Mouse (Mus musculus) hindbrain, embryonic 10.5 days (tissue): ENCODE measurements around the gene Spag5. TPM values are rescaled to one million over a fixed set of nuclear protein-coding genes. Genes with fewer than 3 reads are reported as not detected.

Experiments used
- DNase-seq: peaks from one replicate; pipeline ENCODE4 v3.0.0-alpha.2; 2017; ENCODE audit warnings: low spot score
- H3K27ac ChIP-seq: fragments of 300-500 bp; sonication (generic); 2 replicates; pipeline ENCODE4 v1.5.1; 2016; ENCODE audit warnings: mild to moderate bottlenecking, moderate library complexity
- H3K27me3 ChIP-seq: fragments of 300-500 bp; sonication (generic); 2 replicates; pipeline ENCODE4 v1.6.1; 2016; ENCODE audit warnings: mild to moderate bottlenecking; ENCODE audit not compliant: poor library complexity, insufficient read depth, severe bottlenecking
- H3K36me3 ChIP-seq: fragments of 300-500 bp; sonication (generic); 2 replicates; pipeline ENCODE4 v1.6.1; 2016; ENCODE audit warnings: mild to moderate bottlenecking, moderate library complexity
- H3K4me1 ChIP-seq: fragments of 300-500 bp; sonication (generic); replicated peaks from 2 replicates; pipeline ENCODE4 v1.6.1; 2016; ENCODE audit warnings: mild to moderate bottlenecking
- H3K4me3 ChIP-seq: fragments of 300-500 bp; sonication (generic); 2 replicates; pipeline ENCODE4 v1.5.1; 2016; ENCODE audit warnings: mild to moderate bottlenecking, moderate library complexity
- H3K9me3 ChIP-seq: fragments of 300-500 bp; sonication (generic); 2 replicates; pipeline ENCODE4 v1.6.1; 2016; ENCODE audit warnings: mild to moderate bottlenecking, moderate library complexity
- WGBS: fragments of 180-500 bp; shearing (Covaris S2); methylation state at CpG from one replicate; pipeline ENCODE4 v1.1.7; 2016; 5-methylcytosine and 5-hydroxymethylcytosine counted together
- polyA plus RNA-seq: library from polyadenylated mRNA; unstranded; fragments of >200 nt; fragmentation: Nextera tagmentation; extraction: Ambion mirVana; gene quantifications from 2 replicates; pipeline ENCODE4 v1.2.1, GENCODE M21; 2016

Spag5 gene
- polyA plus RNA-seq, 1 experiment from 2014 or later = 53.2 TPM

DNA sequence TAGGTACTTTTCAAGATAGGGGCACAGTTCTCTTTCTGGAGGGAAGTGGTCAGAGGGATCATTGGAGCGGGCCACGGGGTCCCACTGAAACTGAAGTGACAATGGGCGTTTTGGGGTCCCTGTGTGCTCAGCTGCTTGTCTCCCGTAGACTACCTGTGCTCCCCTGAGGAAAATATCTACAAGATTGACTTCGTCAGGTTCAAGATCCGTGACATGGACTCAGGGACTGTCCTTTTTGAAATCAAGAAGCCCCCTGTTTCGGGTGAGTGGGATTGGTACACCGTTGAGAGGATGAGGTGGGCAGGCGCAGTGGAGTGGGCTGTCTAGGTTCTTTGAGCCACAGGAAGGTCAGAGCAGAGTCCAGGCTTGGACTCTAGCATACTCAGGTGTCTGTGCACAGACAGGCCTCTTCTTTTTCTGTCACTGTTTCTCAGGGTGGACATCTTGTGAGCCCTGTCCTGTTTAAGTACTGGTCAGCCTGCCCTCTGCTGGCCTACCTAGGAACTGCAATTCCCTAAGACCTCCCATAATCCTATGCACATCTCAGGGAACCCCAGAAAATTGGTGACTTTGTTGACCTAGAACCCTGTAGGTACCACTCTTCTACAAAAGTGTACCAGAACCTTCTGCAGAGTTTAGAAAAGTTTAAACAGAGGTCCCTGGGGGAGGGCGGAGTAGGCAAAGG lies 45.9 kb downstream of the Spag5 start:
- WGBS = 89% methylated on average over 10 of the region's 10 CpGs
- Histone ChIP-seq H3K9me3 (no peaks in the 10 kb centered on the region), H3K27ac (no peak overlapping the region; the same call in 1 of the 2 replicates), H3K36me3 (peaks cover 41% of the 10 kb centered on the region), H3K27me3 (no peaks in the 10 kb centered on the region), H3K4me3 (no peak overlapping the region), H3K4me1 (peaks cover 64% of the 10 kb centered on the region)
- peak; percentile 76 for DNase-seq

DNA sequence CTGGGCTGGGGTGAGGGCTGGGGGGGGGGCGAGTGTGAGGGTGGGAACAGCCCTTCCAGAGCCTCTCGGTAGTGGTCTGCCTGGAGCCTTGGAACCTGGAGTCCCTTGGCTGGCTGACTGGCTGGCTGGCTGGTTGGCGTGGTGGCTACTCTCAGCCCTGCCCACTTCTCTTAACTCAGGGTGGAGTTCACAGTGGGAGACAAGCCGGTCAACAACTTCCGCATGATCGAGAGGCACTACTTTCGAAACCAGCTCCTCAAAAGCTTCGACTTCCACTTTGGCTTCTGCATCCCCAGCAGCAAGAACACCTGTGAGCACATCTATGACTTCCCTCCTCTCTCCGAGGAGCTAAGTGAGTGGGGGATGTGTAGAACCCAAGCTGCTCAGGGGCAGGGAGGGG lies 46.6 kb downstream of the Spag5 start:
- no peaks in the 10 kb centered on the region for H3K9me3 ChIP-seq
- no peak overlapping the region for H3K4me3 ChIP-seq
- no peaks in the 10 kb centered on the region for H3K27me3 ChIP-seq
- 76% methylated on average over 9 of the region's 9 CpGs for WGBS
- peaks cover 61% of the 10 kb centered on the region for H3K4me1 ChIP-seq
- no peak overlapping the region for H3K27ac ChIP-seq
- DNase-seq = no peak
- peaks cover 41% of the 10 kb centered on the region for H3K36me3 ChIP-seq

GRCm38 (mm10) chr11:78348474-78348873 lies 47.1 kb downstream of the Spag5 start:
- no peak overlapping the region for H3K27ac ChIP-seq
- no peak for DNase-seq
- H3K4me3 ChIP-seq = no peak overlapping the region
- peaks cover 55% of the 10 kb centered on the region for H3K4me1 ChIP-seq
- WGBS = 36% methylated on average over 7 of the region's 7 CpGs
- H3K27me3 ChIP-seq = no peaks in the 10 kb centered on the region
- H3K36me3 ChIP-seq = peaks cover 41% of the 10 kb centered on the region
- H3K9me3 ChIP-seq = no peaks in the 10 kb centered on the region

GRCm38 (mm10) chr11:78349441-78350358 lies 48.4 kb downstream of the Spag5 start:
- H3K36me3 ChIP-seq = peaks cover 41% of the 10 kb centered on the region
- H3K4me1 ChIP-seq = peaks cover 44% of the 10 kb centered on the region
- no peaks in the 10 kb centered on the region for H3K27me3 ChIP-seq
- WGBS = 93% methylated on average over 4 of the region's 4 CpGs
- no peaks in the 10 kb centered on the region for H3K9me3 ChIP-seq
- no peak for DNase-seq
- H3K27ac ChIP-seq = peak overlapping the region; percentile 12; the same call in 1 of the 2 replicates
- H3K4me3 ChIP-seq = no peak overlapping the region

DNA sequence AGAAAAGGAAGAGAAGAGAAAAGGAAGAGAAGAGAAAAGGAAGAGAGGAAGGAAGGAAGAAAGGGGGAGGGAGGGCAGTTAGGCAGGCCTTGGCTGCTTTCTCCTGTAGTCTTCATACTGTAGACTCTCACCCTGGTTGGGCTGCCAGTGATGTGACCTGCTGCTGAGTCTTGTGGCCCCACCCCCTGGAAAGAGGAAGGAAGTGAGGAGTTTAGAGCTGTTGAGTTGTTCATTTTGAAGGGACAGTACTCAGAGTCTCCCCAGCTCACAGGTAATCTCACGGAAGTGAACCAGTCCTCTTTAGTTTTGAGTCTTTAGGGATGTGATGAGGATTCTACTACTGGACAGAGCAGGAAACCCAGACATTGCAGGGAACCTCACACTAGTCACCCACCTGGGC lies 51.8 kb downstream of the Spag5 start:
- no peak overlapping the region for H3K27ac ChIP-seq
- no peaks in the 10 kb centered on the region for H3K27me3 ChIP-seq
- no peaks in the 10 kb centered on the region for H3K9me3 ChIP-seq
- no peak for DNase-seq
- H3K36me3 ChIP-seq = peaks cover 22% of the 10 kb centered on the region
- peaks cover 12% of the 10 kb centered on the region for H3K4me1 ChIP-seq
- H3K4me3 ChIP-seq = no peak overlapping the region
- 95% methylated on average over 1 of the region's 1 CpGs for WGBS

GRCm38 (mm10) chr11:78354905-78355304 lies 53.6 kb downstream of the Spag5 start:
- 90% methylated on average over 6 of the region's 6 CpGs for WGBS
- Histone ChIP-seq H3K36me3 (0 out of 2 replicates have a peak, but pooled peaks cover 3% of the 10 kb centered on the region), H3K9me3 (no peaks in the 10 kb centered on the region), H3K27ac (no peak overlapping the region), H3K4me3 (no peak overlapping the region), H3K4me1 (peaks cover 7% of the 10 kb centered on the region; the same call in 1 of the 2 replicates), H3K27me3 (peaks cover 11% of the 10 kb centered on the region; the same call in 1 of the 2 replicates)
- no peak for DNase-seq

- Histone ChIP-seq H3K27me3 (peaks cover 11% of the 10 kb centered on the region; the same call in 1 of the 2 replicates), H3K9me3 (no peaks in the 10 kb centered on the region), H3K36me3 (no peaks in the 10 kb centered on the region), H3K27ac (peak overlapping the region; percentile 36; the same call in 1 of the 2 replicates), H3K4me1 (peaks cover 14% of the 10 kb centered on the region; the same call in 1 of the 2 replicates), H3K4me3 (no peak overlapping the region)
- 31% methylated on average over 4 of the region's 4 CpGs for WGBS
- peak; percentile 81 for DNase-seq
These were observed 54.3 kb downstream of the Spag5 start for GRCm38 (mm10) chr11:78355471-78356238.

DNA sequence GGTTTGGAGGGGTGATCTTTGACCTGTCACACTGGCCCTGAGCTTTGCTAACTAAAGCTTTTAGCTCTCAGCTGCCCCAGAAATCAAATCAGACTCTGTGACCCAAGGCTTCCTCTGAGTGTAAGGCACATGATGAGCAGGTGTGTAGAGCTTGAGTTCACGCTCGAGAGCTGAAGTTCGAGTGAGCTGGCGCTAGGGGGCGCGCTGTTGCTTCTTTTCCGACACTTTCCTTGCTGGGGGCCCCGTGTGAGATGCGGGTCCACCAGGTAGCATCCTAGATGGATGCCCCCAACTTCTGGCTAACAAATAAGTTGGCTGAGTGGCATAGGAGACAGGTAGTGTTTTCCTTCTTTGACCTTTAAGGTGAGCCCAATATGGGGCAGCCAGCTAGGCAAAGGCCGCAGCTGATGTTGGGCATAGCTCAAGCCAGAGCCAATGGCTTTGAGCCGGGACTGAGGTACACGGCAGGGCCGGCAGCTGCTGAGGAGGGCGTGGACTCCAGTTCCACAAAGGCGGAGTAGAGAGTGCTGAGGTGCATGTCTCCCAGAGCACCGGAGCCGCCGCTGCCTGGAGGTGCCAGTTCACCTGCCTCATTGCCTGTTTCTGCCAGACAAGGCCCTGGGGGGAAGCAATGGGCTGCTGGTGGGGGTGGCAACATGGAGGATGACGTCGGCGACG lies 57.1 kb downstream of the Spag5 start:
- 13% methylated on average over 22 of the region's 22 CpGs for WGBS

DNA sequence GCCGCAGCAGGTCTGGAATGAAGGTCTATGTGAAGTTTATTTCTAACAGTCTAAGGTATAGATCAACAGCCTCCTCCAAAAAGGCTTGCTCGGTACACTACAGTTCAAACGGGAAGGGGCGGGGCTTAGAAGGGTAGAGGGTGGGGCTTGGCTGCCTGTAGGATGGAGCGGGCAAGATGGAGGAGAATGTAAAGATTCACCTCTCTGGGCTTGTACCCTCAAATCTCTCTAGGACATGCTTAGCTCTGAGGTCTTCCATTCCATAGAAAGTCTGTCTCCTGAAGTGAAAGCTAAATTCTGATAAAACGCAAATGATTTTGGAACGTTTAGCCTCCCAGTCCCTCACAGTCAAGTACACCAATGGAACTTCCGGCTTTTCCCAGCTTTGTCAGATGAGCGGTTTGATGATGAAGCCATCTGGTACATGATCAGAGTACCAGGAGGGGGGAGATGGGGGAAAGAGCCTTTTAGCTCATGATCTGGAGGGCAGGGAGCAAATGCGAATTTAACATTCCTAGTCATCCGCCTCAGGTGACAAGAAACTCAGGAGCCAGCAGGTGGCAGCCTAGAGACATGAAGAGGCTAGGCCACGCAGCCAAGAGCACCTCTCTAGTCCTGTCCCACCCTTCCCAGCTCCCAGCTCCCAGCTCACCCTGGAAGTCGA lies 58.9 kb downstream of the Spag5 start:
- 12% methylated on average over 13 of the region's 13 CpGs for WGBS
- Histone ChIP-seq H3K27ac (peak overlapping the region; percentile 35; the same call in 1 of the 2 replicates), H3K4me1 (peaks cover 27% of the 10 kb centered on the region), H3K4me3 (peak overlapping the region; percentile 45), H3K27me3 (peaks cover 11% of the 10 kb centered on the region; the same call in 1 of the 2 replicates), H3K9me3 (no peaks in the 10 kb centered on the region), H3K36me3 (no peaks in the 10 kb centered on the region)
- DNase-seq = peak; percentile 76

More for the DNA sequence above, 57.1 kb downstream of the Spag5 start:
- peaks cover 20% of the 10 kb centered on the region for H3K4me1 ChIP-seq
- no peaks in the 10 kb centered on the region for H3K9me3 ChIP-seq
- H3K27me3 ChIP-seq = peaks cover 11% of the 10 kb centered on the region; the same call in 1 of the 2 replicates
- H3K36me3 ChIP-seq = no peaks in the 10 kb centered on the region
- no peak overlapping the region for H3K4me3 ChIP-seq
- DNase-seq = peak; percentile 36
- no peak overlapping the region for H3K27ac ChIP-seq

- H3K4me1 ChIP-seq = peaks cover 27% of the 10 kb centered on the region
- H3K27ac ChIP-seq = peak overlapping the region; percentile 35; the same call in 1 of the 2 replicates
- no peak for DNase-seq
- peaks cover 11% of the 10 kb centered on the region; the same call in 1 of the 2 replicates for H3K27me3 ChIP-seq
- H3K4me3 ChIP-seq = peak overlapping the region; percentile 45; the same call in 1 of the 2 replicates
- no peaks in the 10 kb centered on the region for H3K36me3 ChIP-seq
- H3K9me3 ChIP-seq = no peaks in the 10 kb centered on the region
- 65% methylated on average over 2 of the region's 2 CpGs for WGBS
These were observed 59.4 kb downstream of the Spag5 start for GRCm38 (mm10) chr11:78360789-78361131.

DNA sequence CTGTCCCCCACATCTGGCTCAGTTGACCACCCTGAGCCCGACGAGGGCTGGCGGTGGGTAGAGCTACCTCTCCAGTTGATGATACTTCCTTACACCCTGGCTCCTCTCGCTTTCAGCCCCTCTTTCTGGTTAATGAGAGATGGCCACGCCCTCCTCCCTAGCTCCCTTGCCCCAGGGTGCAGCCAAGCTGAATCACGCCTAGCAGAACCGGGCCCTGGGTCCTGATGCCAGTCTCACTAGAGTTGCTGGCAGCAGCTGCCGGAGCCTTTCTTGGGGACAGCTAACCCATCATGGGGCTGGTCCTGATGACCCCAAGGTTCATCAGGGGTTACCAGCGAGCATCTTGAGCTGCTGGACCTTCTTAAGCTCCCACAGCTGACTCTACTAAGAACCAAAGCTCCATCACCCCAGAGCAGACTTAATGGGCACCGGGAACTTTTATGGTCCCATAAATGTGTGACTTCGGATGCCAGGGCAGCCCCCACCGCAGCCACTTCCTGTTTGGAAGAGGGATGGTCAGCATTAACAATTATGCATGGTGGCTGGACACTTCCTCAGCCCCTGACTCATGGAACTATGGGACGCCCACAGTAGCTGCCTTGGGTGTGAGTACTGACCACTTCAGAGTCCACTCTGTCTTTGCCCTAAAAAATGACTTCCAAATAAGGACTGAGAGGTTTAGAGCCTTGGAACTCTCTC lies 62.1 kb downstream of the Spag5 start:
- WGBS = 83% methylated on average over 13 of the region's 13 CpGs

More for the DNA sequence above, 62.1 kb downstream of the Spag5 start:
- Histone ChIP-seq H3K4me1 (peaks cover 25% of the 10 kb centered on the region), H3K4me3 (no peak overlapping the region), H3K27ac (no peak overlapping the region), H3K36me3 (no peaks in the 10 kb centered on the region), H3K9me3 (no peaks in the 10 kb centered on the region), H3K27me3 (peaks cover 11% of the 10 kb centered on the region; the same call in 1 of the 2 replicates)
- DNase-seq = no peak
